Mouse (Mus musculus) testis, adult 2 months (tissue): ENCODE data around the gene Lrrn4.

Experiments used
- CTCF ChIP-seq: fragments of 200-500 bp; IDR thresholded peaks from 2 replicates; pipeline ENCODE4 v1.5.1; 2012; ENCODE audit warnings: low read depth, mild to moderate bottlenecking, inconsistent platforms, low read length, moderate library complexity; ENCODE audit not compliant: control insufficient read depth, insufficient read depth, insufficient replicate concordance
- POLR2A ChIP-seq: fragments of 200-500 bp; IDR thresholded peaks from 2 replicates; pipeline ENCODE4 v1.6.1; 2012; ENCODE audit warnings: low read depth, mild to moderate bottlenecking, inconsistent platforms, low read length, moderate library complexity; ENCODE audit not compliant: control insufficient read depth

DNA sequence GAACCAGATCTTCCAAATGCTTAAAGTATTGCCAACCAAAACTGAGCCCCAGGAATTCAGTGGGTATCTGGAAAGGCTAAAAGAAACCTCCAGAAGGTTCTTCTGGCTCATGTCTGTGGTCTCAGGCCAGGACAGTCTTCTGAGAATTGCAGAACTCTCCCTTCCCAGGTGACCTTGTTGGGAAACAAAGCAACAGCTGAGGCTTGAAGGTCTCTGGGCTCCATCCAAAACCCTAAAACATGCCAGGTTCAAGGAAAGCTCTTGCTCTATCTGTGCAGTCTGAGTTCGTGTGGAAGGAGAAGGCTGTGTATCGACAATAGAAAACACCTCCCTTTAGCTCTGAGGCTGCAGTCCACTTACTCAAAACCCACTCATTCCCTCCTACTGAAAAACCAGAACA lies 24.3 kb upstream of the Lrrn4 start:
- TF ChIP-seq CTCF = no peak
- no peak for TF ChIP-seq POLR2A
